Mouse (Mus musculus) midbrain, embryonic 15.5 days (tissue): ENCODE results near the gene Tbcb. TPM values are rescaled to one million over a fixed set of nuclear protein-coding genes. Genes with fewer than 3 reads are reported as not detected.

Experiments used
- ATAC-seq: fragments of 200-750 bp; cut with Nextera tagmentation; replicated peaks from 2 replicates; pipeline ENCODE4 v1.8.0; 2017; ENCODE audit warnings: moderate TSS enrichment
- H3K27ac ChIP-seq: fragments of 300-500 bp; sonication (generic); 2 replicates; pipeline ENCODE4 v1.5.1; 2015; ENCODE audit warnings: mild to moderate bottlenecking, inconsistent platforms
- H3K27me3 ChIP-seq: fragments of 300-500 bp; sonication (generic); replicated peaks from 2 replicates; pipeline ENCODE4 v1.6.1; 2015; ENCODE audit warnings: inconsistent platforms
- H3K36me3 ChIP-seq: fragments of 300-500 bp; sonication (generic); replicated peaks from 2 replicates; pipeline ENCODE4 v1.6.1; 2015; ENCODE audit warnings: inconsistent platforms
- H3K4me1 ChIP-seq: fragments of 300-500 bp; sonication (generic); 2 replicates; pipeline ENCODE4 v1.6.1; 2015; ENCODE audit warnings: inconsistent platforms
- H3K4me2 ChIP-seq: fragments of 300-500 bp; sonication (generic); 2 replicates; pipeline ENCODE4 v1.6.1; 2015; ENCODE audit warnings: inconsistent platforms, mild to moderate bottlenecking, moderate library complexity
- H3K4me3 ChIP-seq: fragments of 300-500 bp; sonication (generic); 2 replicates; pipeline ENCODE4 v1.5.1; 2015; ENCODE audit warnings: mild to moderate bottlenecking, inconsistent platforms
- H3K9ac ChIP-seq: fragments of 300-500 bp; sonication (generic); 2 replicates; pipeline ENCODE4 v1.6.1; 2015; ENCODE audit warnings: mild to moderate bottlenecking, inconsistent platforms
- H3K9me3 ChIP-seq: fragments of 300-500 bp; sonication (generic); 2 replicates; pipeline ENCODE4 v1.6.1; 2016; ENCODE audit warnings: inconsistent platforms
- WGBS: fragments of 180-500 bp; shearing (Covaris S2); methylation state at CpG from one replicate; pipeline ENCODE4 v1.1.7; 2015; ENCODE audit warnings: mixed read lengths; 5-methylcytosine and 5-hydroxymethylcytosine counted together
- polyA plus RNA-seq: library from polyadenylated mRNA; unstranded; fragments of >200 nt; fragmentation: Nextera tagmentation; extraction: Ambion mirVana; gene quantifications from 2 replicates; pipeline ENCODE4 v1.2.1, GENCODE M21; 2015

Tbcb gene
- polyA plus RNA-seq, 1 experiment from 2014 or later = 429 TPM

GRCm38 (mm10) chr7:30199498-30200139 is 32.5 kb downstream of the Tbcb start:
- Histone ChIP-seq H3K4me3 (no peak overlapping the region), H3K27me3 (no peaks in the 10 kb centered on the region; the same call in 1 of the 2 replicates), H3K27ac (no peak overlapping the region), H3K9me3 (no peaks in the 10 kb centered on the region), H3K9ac (no peak overlapping the region), H3K4me1 (peaks cover 9% of the 10 kb centered on the region), H3K36me3 (no peaks in the 10 kb centered on the region), H3K4me2 (no peak overlapping the region)
- WGBS = 76% methylated on average over 18 of the region's 18 CpGs
- no peak for ATAC-seq

DNA sequence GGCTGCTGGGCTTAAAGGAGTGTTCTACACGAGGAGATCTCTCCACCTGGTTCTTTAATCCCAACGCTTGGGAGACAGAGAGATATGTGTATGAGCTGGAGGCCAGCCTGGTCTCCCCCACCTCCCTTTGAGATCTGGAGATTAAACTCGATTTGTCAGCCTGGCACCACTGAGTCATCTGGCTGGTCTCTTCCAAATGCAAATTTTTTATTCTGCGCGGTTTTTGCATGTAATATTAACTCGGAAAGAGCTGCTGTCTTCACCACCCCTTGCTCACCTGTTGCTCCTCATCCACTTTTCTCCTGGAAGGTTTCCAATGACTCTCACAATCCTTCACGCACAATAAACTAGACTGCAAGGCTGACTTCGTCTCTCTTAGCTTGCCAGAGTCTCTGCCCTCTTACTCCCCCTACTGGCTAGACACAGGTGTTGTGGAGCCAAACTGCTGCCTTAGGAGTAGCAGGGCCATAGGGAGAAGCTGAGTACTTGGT is 33.5 kb downstream of the Tbcb start, which contains the start of gene Capns1:
Gene Capns1 (minus strand): TSS at position 331 of the 491 bp plus-strand sequence.
- no peak for ATAC-seq
- H3K9ac ChIP-seq = no peak within 1 kb of the TSS
- H3K4me1 ChIP-seq = peaks cover 11% of the 10 kb centered on the region
- peak within 1 kb of the TSS; percentile 7 for H3K4me3 ChIP-seq
- H3K36me3 ChIP-seq = no peaks in the 10 kb centered on the region
- no peaks in the 10 kb centered on the region for H3K9me3 ChIP-seq
- 6% methylated on average over 8 of the region's 8 CpGs for WGBS
- H3K4me2 ChIP-seq = peak within 1 kb of the TSS; percentile 30
- no peaks in the 10 kb centered on the region; the same call in 1 of the 2 replicates for H3K27me3 ChIP-seq
- no peak within 1 kb of the TSS for H3K27ac ChIP-seq

GRCm38 (mm10) chr7:30197592-30198129 is 34.4 kb downstream of the Tbcb start:
- Histone ChIP-seq H3K9me3 (no peaks in the 10 kb centered on the region), H3K36me3 (no peaks in the 10 kb centered on the region), H3K27me3 (no peaks in the 10 kb centered on the region; the same call in 1 of the 2 replicates), H3K4me3 (no peak overlapping the region), H3K4me1 (peaks cover 19% of the 10 kb centered on the region), H3K4me2 (no peak overlapping the region), H3K27ac (no peak overlapping the region), H3K9ac (no peak overlapping the region)
- WGBS = 79% methylated on average over 5 of the region's 5 CpGs
- no peak for ATAC-seq

DNA sequence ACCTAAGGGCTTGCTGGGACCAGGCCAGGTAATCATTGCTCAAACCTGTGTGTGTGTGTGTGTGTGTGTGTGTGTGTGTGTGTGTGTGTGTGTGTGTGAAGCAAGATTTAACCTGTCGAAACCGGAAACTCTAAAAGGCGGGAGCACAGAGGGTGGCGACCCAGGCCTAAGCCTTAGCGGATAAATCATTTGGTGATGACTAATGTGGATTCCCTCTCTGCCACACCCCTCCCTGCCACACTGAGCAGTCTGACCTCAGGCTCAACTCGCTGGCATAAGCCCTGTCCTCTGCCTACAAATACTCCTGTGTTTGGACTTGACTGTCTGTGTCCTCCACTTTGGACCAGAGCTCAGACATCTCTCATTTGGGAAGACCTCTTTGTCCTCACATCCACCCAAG is 35.9 kb downstream of the Tbcb start:
- H3K4me3 ChIP-seq = no peak overlapping the region
- H3K9me3 ChIP-seq = no peaks in the 10 kb centered on the region
- H3K27ac ChIP-seq = no peak overlapping the region
- H3K4me1 ChIP-seq = peaks cover 23% of the 10 kb centered on the region
- no peak overlapping the region for H3K4me2 ChIP-seq
- WGBS = 74% methylated on average over 6 of the region's 6 CpGs
- no peak for ATAC-seq
- H3K36me3 ChIP-seq = peaks cover 7% of the 10 kb centered on the region; the same call in 1 of the 2 replicates
- no peak overlapping the region for H3K9ac ChIP-seq
- no peaks in the 10 kb centered on the region; the same call in 1 of the 2 replicates for H3K27me3 ChIP-seq

DNA sequence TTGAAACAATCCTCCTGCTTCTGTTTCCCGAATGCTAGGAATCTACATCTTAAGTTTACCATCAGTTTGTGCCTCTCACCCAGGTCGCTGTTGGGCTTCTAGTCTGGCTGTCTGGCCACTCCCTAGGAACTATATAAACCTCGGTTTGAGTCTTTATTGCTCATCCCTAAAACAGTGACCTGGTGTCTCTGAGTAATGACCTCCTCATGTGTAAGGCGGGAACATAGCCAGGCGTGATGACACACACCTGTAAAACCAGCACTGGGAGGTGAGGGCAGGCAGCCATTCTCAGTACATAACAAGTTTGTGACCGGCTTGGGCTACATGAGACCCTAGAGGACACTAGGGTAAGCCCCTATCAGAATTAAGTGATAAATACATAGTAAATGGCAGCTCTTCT is 36.6 kb downstream of the Tbcb start:
- Histone ChIP-seq H3K27ac (peak overlapping the region; percentile 84; the same call in 1 of the 2 replicates), H3K9me3 (no peaks in the 10 kb centered on the region), H3K4me1 (peaks cover 23% of the 10 kb centered on the region), H3K4me2 (peak overlapping the region; percentile 66; the same call in 1 of the 2 replicates), H3K9ac (peak overlapping the region; percentile 81; the same call in 1 of the 2 replicates), H3K27me3 (no peaks in the 10 kb centered on the region; the same call in 1 of the 2 replicates), H3K4me3 (0 out of 2 replicates have a peak overlapping the region, but pooled peaks have one; percentile 74), H3K36me3 (peaks cover 9% of the 10 kb centered on the region; the same call in 1 of the 2 replicates)
- no peak for ATAC-seq
- WGBS = 74% methylated on average over 6 of the region's 6 CpGs

DNA sequence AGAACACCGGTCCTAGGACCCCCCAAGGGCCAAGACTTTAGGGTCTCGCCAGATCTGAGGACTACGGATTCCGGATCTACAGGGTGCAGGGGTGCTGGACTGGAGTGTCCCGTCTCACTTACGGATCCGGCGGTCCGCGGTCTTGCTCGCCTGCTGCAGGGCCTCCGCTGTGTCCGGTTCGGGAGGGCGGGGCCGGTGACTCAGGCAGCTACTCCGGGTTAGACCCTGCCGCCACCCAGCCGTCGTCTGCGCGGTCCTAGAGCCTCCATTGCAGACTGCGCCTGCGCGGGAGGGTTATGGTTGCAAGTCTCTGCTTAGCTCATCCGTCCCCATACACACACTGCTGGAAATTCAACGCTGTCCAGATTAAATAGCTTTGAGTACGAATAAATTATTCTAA is 37.2 kb downstream of the Tbcb start:
- peak; percentile 90 for ATAC-seq
- under 1% methylated on average over 28 of the region's 28 CpGs for WGBS
- Histone ChIP-seq H3K4me2 (peak overlapping the region; percentile 66), H3K4me3 (peak overlapping the region; percentile 74), H3K9ac (peak overlapping the region; percentile 81), H3K36me3 (peaks cover 14% of the 10 kb centered on the region; the same call in 1 of the 2 replicates), H3K27ac (peak overlapping the region; percentile 84), H3K4me1 (peaks cover 23% of the 10 kb centered on the region), H3K27me3 (no peaks in the 10 kb centered on the region), H3K9me3 (no peaks in the 10 kb centered on the region)

- H3K27ac ChIP-seq = peak overlapping the region; percentile 84
- no peaks in the 10 kb centered on the region for H3K9me3 ChIP-seq
- H3K4me2 ChIP-seq = peak overlapping the region; percentile 66
- no peaks in the 10 kb centered on the region for H3K27me3 ChIP-seq
- peak overlapping the region; percentile 81 for H3K9ac ChIP-seq
- under 1% methylated on average over 26 of the region's 26 CpGs for WGBS
- H3K36me3 ChIP-seq = peaks cover 15% of the 10 kb centered on the region; the same call in 1 of the 2 replicates
- peaks cover 23% of the 10 kb centered on the region for H3K4me1 ChIP-seq
- peak; percentile 38 for ATAC-seq
- peak overlapping the region; percentile 74 for H3K4me3 ChIP-seq
These were observed 37.8 kb downstream of the Tbcb start for GRCm38 (mm10) chr7:30194101-30194831.

GRCm38 (mm10) chr7:30193581-30194100 is 38.4 kb downstream of the Tbcb start:
- H3K36me3 ChIP-seq = peaks cover 21% of the 10 kb centered on the region; the same call in 1 of the 2 replicates
- H3K9me3 ChIP-seq = no peaks in the 10 kb centered on the region
- H3K4me2 ChIP-seq = peak overlapping the region; percentile 66
- H3K4me1 ChIP-seq = peaks cover 23% of the 10 kb centered on the region
- H3K4me3 ChIP-seq = peak overlapping the region; percentile 74
- ATAC-seq = peak; percentile 70
- no peaks in the 10 kb centered on the region for H3K27me3 ChIP-seq
- peak overlapping the region; percentile 84 for H3K27ac ChIP-seq
- peak overlapping the region; percentile 81 for H3K9ac ChIP-seq
- WGBS = 2% methylated on average over 20 of the region's 26 CpGs

GRCm38 (mm10) chr7:30193013-30193412 is 39.1 kb downstream of the Tbcb start:
- H3K4me3 ChIP-seq = peak overlapping the region; percentile 74
- no peak for ATAC-seq
- H3K4me2 ChIP-seq = peak overlapping the region; percentile 66
- H3K27ac ChIP-seq = peak overlapping the region; percentile 84; the same call in 1 of the 2 replicates
- H3K4me1 ChIP-seq = peaks cover 20% of the 10 kb centered on the region
- peaks cover 28% of the 10 kb centered on the region for H3K36me3 ChIP-seq
- WGBS = 14% methylated on average over 9 of the region's 9 CpGs
- no peaks in the 10 kb centered on the region for H3K9me3 ChIP-seq
- peak overlapping the region; percentile 81 for H3K9ac ChIP-seq
- H3K27me3 ChIP-seq = no peaks in the 10 kb centered on the region

GRCm38 (mm10) chr7:30192088-30192487 is 40.0 kb downstream of the Tbcb start:
- H3K9me3 ChIP-seq = no peaks in the 10 kb centered on the region
- H3K9ac ChIP-seq = no peak overlapping the region
- no peak overlapping the region for H3K4me2 ChIP-seq
- peaks cover 20% of the 10 kb centered on the region for H3K4me1 ChIP-seq
- H3K36me3 ChIP-seq = peaks cover 37% of the 10 kb centered on the region
- no peaks in the 10 kb centered on the region for H3K27me3 ChIP-seq
- no peak for ATAC-seq
- 90% methylated on average over 12 of the region's 12 CpGs for WGBS
- H3K4me3 ChIP-seq = no peak overlapping the region
- no peak overlapping the region for H3K27ac ChIP-seq

- Histone ChIP-seq H3K4me1 (peaks cover 16% of the 10 kb centered on the region), H3K9ac (no peak overlapping the region), H3K9me3 (no peaks in the 10 kb centered on the region), H3K27me3 (no peaks in the 10 kb centered on the region), H3K27ac (no peak overlapping the region), H3K36me3 (peaks cover 55% of the 10 kb centered on the region), H3K4me2 (no peak overlapping the region), H3K4me3 (no peak overlapping the region)
- 90% methylated on average over 4 of the region's 4 CpGs for WGBS
- no peak for ATAC-seq
These were observed 43.0 kb downstream of the Tbcb start for GRCm38 (mm10) chr7:30189116-30189491.
